Mouse (Mus musculus): Measurements from ENCODE around the gene Map3k1.
"Not testable (repeated sequence)": the region's sequence is repeated elsewhere in the genome, so short reads cannot be mapped to it uniquely, and the experiment has no call there.

The Map3k1 gene

GRCm38 (mm10) chr13:111741204-111741990 lies 67.4 kb downstream of the Map3k1 start:
- no peak for DNase-seq

- no peak for DNase-seq
Observed at GRCm38 (mm10) chr13:111726898-111727297, 81.9 kb downstream of the Map3k1 start.

DNA sequence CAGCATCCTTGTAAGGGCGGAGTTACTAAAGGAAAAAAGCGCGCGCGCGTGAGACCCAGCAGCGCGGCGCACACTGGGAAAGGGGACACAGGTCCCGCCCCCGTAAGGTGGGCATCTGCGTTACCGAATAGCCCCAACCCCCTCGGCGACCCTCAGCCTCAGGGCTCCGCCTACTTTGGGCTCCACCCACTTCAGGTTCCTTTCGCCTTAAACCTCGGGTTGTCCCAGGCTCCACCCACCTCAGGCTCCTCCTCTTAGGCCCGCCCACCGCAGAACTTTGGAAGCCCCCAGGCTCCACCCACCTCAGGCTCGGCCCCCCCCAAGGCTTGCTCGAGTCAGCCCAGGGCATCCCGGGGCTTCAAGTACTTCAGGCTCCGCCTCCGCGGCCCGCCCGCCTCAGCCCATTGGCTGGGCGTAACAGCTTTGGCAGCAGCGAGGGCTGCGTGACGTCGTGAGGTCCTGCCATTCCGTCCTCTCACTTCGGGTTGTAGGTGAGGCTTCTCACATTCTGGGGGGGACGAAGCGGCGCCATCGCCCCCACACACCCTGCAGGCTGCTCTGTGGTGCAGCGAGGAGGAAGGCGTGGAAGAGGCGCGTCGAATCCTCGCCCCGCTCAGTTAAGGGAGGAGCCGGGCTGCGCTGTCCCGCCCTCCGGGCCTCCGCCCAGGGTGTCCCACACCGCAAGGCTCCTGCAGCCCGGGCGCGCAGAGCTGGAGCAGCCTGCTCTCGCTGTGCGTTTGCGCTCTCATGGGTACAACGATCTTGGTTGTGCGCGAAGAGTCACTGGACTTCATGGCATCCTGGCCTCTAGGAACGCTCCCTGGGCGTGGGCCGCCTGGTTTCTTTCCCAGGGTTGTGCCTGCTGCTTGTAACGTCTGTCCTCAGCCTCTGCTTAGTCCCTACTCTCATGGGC lies 83.4 kb downstream of the Map3k1 start:
- DNase-seq: peak; percentile 91 to 95

- no peak for DNase-seq
Observed at GRCm38 (mm10) chr13:111724811-111725164, 84.0 kb downstream of the Map3k1 start.

GRCm38 (mm10) chr13:111719726-111720125 lies 89.1 kb downstream of the Map3k1 start:
- no peak for DNase-seq

DNA sequence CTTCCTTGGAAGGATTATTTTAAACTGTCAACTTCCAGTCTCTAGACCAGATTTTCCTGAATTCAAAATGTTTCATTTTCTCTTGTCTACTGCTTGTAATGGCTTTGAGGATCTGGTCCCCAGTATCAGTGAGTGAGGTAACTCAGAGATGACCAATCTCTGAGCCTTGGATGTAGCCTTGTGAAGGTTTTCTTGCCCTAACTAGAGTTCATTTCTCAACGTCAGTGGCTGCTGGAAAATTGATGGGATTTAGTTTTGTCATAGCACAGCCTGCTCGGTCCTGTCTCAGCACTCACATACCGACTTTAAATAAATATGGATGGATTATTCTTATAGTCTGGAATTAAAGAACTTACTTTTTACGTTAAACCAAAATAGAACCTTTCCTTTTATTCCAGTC lies 98.3 kb downstream of the Map3k1 start:
- DNase-seq: no peak

- not testable (repeated sequence) for DNase-seq
Observed at GRCm38 (mm10) chr13:111703952-111704351, 104.8 kb downstream of the Map3k1 start.

GRCm38 (mm10) chr13:111703396-111703795 lies 105.4 kb downstream of the Map3k1 start:
- DNase-seq: no peak

Measured in cerebellum, adult 18-20 months (tissue).